Mouse (Mus musculus) urinary bladder, postnatal 25 days (tissue): ENCODE measurements around the gene Pmis2.

Experiments
- DNase-seq: peaks from one replicate; pipeline ENCODE4 v3.0.0; 2022; ENCODE audit warnings: low spot score

Gene Pmis2

GRCm38 (mm10) chr7:30671480-30671879 is at the start of gene Pmis2:
Pmis2 (minus strand) TSS chr7:30671605.
- no peak for DNase-seq

- no peak for DNase-seq
Measured at GRCm38 (mm10) chr7:30719669-30720068, 48.3 kb upstream of the Pmis2 start.

- DNase-seq, result no peak
Measured at GRCm38 (mm10) chr7:30717716-30718046, 46.3 kb upstream of the Pmis2 start.

- DNase-seq, result peak; percentile 23
Measured at GRCm38 (mm10) chr7:30717006-30717715, 45.8 kb upstream of the Pmis2 start.

GRCm38 (mm10) chr7:30711942-30712341 is 40.5 kb upstream of the Pmis2 start, which contains the start of gene Atp4a:
Atp4a (plus strand) TSS chr7:30712209.
- no peak for DNase-seq

- no peak for DNase-seq
Measured at GRCm38 (mm10) chr7:30707441-30707840, 36.0 kb upstream of the Pmis2 start.

GRCm38 (mm10) chr7:30706214-30706882 is 34.9 kb upstream of the Pmis2 start:
- no peak for DNase-seq

GRCm38 (mm10) chr7:30698589-30698988 is 27.2 kb upstream of the Pmis2 start, which contains the start of gene 2200002J24Rik:
2200002J24Rik (plus strand) TSS chr7:30698926.
- DNase-seq, result no peak

- DNase-seq, result no peak
Measured at GRCm38 (mm10) chr7:30698101-30698500, 26.7 kb upstream of the Pmis2 start.

GRCm38 (mm10) chr7:30688325-30688724 is 16.9 kb upstream of the Pmis2 start:
- DNase-seq, result no peak

GRCm38 (mm10) chr7:30683425-30683824 is 12.0 kb upstream of the Pmis2 start:
- no peak for DNase-seq

- no peak for DNase-seq
Measured at GRCm38 (mm10) chr7:30681897-30682296, 10.5 kb upstream of the Pmis2 start.

- no peak for DNase-seq
Measured at GRCm38 (mm10) chr7:30678263-30678975, 7.0 kb upstream of the Pmis2 start.

- no peak for DNase-seq
Measured at GRCm38 (mm10) chr7:30669229-30669628, 2.2 kb downstream of the Pmis2 start.

GRCm38 (mm10) chr7:30665321-30665720 is 6.1 kb downstream of the Pmis2 start:
- no peak for DNase-seq

GRCm38 (mm10) chr7:30664529-30665200 is 6.7 kb downstream of the Pmis2 start, which contains the start of gene Haus5:
Haus5 (minus strand) TSS chr7:30664994.
- DNase-seq, result peak; percentile 87

GRCm38 (mm10) chr7:30649591-30650540 is 21.5 kb downstream of the Pmis2 start, which contains the start of gene Rbm42:
Rbm42 (minus strand) TSS chr7:30650317.
- DNase-seq, result peak; percentile 95

GRCm38 (mm10) chr7:30639083-30639482 is 32.3 kb downstream of the Pmis2 start:
- DNase-seq, result no peak

- no peak for DNase-seq
Measured at GRCm38 (mm10) chr7:30636395-30636794, 35.0 kb downstream of the Pmis2 start.

GRCm38 (mm10) chr7:30635752-30636151 is 35.7 kb downstream of the Pmis2 start, which contains the start of gene Etv2:
Etv2 (minus strand) TSS chr7:30635852.
- no peak for DNase-seq

- DNase-seq, result peak; percentile 32
Measured at GRCm38 (mm10) chr7:30634621-30635020, 36.8 kb downstream of the Pmis2 start.
